Mouse (Mus musculus) lung, adult 18-20 months (tissue): ENCODE data around the gene Crocc.

Source experiments
- DNase-seq, 2 experiments: peaks; one replicate each; pipeline ENCODE4 v3.0.0; 2022; ENCODE audit warnings: mixed read lengths in 2 of 2

Crocc gene

GRCm38 (mm10) chr4:141060426-141061301, at the start of gene Crocc:
Gene Crocc (minus strand): TSS chr4:141060550.
- peak; percentile 98 to 99 for DNase-seq

GRCm38 (mm10) chr4:141108196-141108732, 47.9 kb upstream of the Crocc start:
- DNase-seq, result no peak

GRCm38 (mm10) chr4:141106526-141107183, 46.3 kb upstream of the Crocc start:
- no peak for DNase-seq

DNA sequence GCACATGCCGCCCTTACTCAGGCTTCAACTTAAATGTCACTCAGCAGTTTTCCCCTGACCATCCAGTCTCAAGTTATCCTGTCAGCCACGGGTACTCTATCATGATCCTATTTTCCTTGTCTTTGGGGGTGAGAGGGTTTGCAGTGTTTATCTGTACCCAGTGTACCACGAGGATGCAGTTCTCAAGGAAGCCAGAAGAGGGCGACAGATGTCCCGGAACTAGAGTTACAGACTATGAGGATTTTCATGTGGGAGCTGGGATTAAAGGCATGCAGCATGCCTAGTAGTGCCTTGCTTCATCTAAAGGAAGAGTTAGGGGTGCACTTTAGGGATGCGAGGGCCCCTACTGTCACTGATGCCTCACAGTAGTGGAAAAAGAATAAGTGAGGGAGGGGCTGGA, 41.5 kb upstream of the Crocc start:
- peak in 1 of 2 experiments; percentile 27 for DNase-seq

DNA sequence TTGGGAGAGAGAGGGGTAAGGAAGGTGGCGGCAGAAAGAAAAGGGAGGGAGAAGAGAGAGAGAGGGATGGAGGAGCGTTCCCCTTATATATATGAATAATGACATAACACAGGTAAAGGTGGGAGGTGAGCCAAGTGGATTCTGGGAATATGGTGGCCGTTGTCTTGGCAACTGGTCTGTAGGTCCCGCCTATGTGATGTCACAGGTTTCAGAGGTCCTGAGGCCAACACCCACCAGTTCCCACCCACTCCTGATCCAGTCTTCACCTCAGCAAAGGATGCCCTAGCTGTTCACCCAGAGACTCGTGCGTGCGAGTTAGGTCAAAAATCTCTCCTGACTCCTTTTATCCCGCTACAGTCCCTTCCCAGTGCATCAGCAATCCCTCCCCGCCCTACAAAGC, 40.9 kb upstream of the Crocc start:
- no peak for DNase-seq

- no peak for DNase-seq
Observed at GRCm38 (mm10) chr4:141099956-141100355, 39.6 kb upstream of the Crocc start.

DNA sequence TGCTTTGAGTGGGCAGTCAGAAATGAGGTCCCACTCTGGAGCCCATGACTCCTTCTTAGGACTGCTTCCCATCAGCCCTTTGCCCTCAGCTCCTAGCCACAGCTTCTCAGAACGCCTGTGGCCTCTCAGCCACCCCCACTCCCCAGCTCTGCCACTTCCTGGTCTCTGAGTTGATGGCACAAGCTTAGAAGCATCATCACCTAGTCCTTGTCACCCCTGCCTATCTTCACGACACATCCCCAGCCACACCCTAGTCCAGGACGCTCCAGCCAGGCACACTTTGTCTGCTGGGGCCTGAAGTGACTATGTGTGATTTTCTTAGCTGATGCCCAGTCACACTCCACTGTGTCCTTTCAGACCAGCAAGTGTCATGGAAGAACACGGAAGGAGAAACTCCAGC, 38.6 kb upstream of the Crocc start:
- DNase-seq, result no peak

GRCm38 (mm10) chr4:141096710-141097109, 36.4 kb upstream of the Crocc start:
- DNase-seq, result no peak

DNA sequence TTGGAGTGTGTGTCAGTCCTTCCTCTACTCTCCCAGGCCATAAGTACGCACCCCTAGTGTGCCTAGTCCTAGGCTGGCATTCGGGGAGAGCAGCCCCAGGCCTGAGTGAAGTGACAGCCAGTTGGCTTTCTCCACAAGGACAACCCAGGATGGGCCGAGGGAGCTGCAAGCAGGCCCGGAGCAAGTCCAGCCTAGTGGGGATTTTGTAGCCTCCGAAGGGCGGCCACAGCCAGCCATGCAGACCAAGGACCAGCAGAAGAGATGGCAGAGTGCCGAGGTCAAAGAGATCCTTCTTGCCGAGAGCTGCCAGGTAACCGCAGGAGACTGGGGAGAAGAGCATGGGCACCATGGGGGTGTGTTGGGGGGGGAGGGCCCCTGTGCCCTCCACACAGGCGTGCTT, 34.7 kb upstream of the Crocc start:
- DNase-seq, result no peak

DNA sequence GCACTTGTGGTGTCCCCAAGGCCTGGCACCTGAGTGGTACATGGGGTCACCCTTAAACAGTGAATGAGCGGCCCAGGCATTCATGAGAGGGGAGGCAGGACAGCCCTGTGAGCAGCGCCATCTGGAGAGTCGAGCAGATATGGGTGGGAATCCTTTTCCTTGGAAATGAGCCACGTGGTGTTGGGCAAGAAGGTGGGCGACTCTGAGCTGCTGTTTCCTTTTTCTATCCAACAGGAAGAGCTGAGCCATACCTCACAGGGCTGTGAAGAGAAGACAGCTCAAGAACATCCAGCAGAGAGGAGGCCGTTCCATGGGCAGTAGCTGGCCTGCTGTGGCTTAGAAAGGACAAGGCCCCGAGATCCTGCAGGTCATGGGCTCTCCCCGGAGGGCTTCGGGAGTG, 28.4 kb upstream of the Crocc start:
- no peak for DNase-seq

DNA sequence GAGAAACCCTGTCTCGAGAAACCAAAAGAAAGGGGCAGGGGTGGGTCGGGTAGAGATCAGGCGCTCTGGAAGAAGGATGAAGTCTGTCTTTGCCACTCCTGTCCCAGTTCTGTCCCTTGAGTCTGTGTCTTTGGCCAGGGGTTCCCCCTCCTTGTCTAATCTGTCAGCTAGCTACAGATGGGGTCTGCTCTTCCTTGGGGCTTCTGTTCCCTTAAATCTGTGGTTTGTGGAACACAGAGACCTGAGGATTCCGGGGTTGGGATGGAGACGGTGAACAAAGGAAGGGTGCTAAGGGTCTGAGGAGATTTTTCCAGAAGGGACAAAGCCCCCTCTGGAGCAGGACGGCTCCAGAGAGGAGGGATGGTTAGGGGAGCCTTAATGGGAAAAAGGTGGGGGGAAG, 27.7 kb upstream of the Crocc start, which contains the start of gene Spata21:
Gene Spata21, plus strand, starts transcription at position 301 of the 400 bp plus-strand sequence.
- no peak for DNase-seq

DNA sequence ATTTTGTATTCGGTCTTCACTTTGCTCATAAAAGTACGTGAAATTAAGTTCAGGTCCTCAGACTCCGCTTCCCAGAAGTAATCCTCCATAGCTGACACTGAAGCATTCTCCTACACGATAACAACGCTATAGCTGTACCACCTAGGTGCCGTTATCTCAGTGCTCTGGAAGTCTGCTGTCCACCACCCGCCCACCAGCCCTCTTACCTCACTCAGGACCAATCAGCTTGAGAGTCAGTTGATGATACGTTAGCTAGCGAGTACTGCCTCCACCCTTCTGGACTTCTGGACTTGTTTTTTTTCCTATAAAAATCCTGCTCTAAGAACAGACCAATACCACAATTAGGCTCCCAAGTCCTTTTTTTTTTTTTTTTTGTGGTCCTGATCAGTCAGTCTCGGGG, 26.5 kb upstream of the Crocc start:
- DNase-seq, result no peak

DNA sequence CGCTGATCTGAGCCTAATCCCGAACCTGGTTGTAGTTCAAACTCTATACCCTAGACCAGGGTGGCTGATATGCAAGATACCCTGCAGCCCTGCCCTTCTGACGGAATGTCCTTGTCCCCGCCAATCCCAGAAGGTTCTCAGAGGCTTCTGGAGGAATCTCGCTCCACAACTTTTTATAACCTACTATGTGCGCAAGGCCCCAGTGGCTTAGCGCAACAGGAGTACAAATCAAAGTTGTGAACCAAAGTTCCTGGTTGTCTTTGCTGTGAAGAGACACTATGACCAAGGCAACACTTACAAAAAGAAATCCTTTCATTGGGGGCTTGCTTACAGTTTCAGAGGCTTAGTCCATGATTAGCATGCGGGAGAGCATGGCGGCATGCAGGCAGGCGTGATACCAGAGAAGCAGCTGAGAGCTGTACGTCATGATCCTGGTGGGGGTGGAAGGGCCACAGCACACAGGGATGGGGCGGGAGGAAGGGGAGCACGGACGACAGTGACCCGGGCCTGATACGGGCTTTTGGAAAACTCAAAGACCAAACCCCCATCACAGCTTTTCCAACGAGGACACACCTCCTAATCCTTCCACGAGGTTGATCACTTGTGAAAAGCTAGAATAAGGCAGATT, 18.3 kb upstream of the Crocc start:
- DNase-seq, result no peak

GRCm38 (mm10) chr4:141077681-141078509, 17.5 kb upstream of the Crocc start, which contains the start of gene Necap2:
Gene Necap2 (minus strand): TSS chr4:141078357.
- peak; percentile 95 to 96 for DNase-seq

DNA sequence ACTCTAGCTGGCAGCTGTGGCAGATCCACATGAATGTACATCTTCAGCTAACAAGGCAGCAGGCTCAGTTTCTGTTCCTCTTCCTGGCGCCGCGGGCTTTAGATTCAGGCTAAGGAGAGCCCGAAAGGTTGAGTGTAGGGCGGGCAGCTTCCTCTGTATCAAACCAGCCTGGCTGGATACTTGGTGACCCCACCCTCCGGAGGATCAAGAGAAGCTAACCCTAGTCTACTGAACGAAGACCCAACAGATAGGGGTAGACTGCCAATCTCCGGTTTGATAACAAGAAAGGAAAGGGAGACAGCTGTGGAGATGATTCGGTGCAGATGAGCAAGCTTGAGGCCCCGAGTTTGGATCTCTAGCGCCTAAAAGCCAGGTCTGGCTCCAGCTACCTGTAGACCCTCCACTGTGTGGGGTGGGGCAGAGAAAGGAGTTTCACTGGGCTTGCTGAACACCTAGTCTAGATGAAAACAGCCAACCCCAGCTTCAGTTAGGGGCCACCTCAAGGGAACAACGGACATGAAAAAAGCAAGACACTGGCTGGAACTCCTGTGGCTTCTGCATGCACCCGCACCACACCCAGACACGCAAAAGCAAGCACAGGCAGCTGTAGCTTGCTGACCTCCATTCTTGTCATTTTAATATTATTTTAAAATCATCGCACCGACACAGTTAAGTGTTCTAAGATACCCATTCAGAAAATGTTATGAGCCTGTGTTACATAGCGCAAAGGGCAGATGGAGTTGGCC, 16.6 kb upstream of the Crocc start:
- peak; percentile 44 to 50 for DNase-seq

- no peak for DNase-seq
Observed at GRCm38 (mm10) chr4:141074109-141074508, 13.8 kb upstream of the Crocc start.

- peak; percentile 69 to 86 for DNase-seq
Observed at GRCm38 (mm10) chr4:141073661-141074060, 13.3 kb upstream of the Crocc start.

- DNase-seq, result no peak
Observed at GRCm38 (mm10) chr4:141072502-141072901, 12.2 kb upstream of the Crocc start.

DNA sequence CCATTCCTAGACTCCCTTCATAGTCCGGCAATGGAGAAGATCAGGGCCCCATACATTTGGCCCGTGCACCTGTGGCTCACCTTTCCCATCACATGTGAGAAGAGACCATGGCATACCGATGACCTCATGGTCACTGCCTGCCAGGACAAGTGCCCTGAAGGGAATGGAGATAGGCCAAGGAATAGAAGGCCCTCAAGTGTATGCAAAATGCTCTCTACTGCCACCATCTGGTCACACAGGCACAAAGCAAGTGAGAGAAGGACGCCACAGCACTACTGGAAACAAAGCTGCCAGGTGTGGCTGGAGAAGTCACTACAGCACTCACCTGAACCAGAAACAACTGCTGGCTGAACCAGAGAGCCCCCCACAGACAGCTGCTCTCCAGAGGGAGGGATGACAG, 9.4 kb upstream of the Crocc start:
- DNase-seq, result peak; percentile 63 to 73

GRCm38 (mm10) chr4:141068655-141069054, 8.3 kb upstream of the Crocc start:
- DNase-seq, result no peak

DNA sequence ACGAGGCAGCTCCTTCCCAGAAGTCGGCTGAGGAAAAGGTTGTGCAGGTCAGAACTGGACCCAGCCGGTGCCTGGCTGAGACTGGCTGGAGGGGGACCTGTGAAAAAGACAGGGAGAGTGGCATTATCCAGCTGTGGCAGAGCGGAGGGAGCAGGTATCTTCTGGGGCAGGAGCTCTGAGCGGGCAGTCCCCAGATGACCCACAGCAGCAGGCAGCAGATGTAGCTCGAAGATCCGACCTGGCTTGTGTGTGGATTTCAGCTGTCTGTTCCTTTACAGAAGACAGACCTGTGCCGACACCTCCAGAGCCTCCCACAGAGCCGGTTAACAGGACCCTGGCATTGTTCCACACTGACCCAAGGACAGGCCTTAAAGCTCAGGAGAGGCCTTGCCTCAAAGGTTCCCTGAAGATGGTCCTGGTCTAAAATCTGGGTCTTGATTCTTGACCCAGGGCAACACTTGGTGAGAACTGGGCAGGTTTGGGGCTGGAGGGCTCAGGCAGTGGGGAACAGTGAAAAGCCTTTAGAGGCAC, 7.2 kb upstream of the Crocc start:
- no peak for DNase-seq
